In the genomic region with DNA sequence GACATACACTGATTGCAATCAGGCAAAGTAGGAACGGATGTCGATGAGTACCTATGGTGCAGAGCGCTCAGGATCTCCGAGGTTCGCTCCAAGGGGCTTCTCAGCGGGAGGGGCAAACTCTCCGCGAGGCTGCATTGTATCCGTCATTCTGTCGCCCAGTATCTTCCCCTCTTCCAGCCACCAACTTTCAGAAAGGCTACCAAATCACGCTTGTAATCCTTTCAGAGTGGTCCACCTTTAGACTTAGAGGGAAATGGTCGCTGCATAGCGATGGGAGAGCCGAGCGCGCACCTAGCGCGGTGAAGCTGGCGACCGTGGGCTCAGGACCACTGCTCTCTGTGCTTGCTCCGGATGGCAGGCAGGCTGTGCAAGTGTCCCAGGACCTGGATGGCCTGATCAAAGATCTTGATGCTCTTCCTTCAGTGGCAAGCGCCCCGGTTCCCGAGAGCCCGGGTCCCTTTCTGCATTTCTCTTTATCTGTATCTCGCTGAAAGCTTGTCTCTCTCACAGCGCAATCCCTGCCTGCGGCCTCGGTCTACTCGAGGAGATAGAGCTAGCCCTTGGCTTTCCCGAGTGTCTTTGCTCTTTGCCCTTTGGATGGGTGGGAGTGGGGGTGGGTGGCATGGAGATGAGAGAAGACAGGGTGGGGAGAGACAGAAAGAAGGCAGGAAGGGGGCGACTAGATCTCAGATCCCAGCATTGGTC, we compare ENCODE assay signal across 9 mouse cellular contexts. TPM values are rescaled to one million over a fixed set of nuclear protein-coding genes. Genes with fewer than 3 reads are reported as not detected.
A peak's percentile ranks its signal among the peaks of the same experiment; 100 is the strongest.
DNase-seq lines count a peak whose midpoint lies in the region; ATAC-seq and TF ChIP-seq lines count a peak whose summit lies in the region.
"Had no signal": no experiment of that assay in that cellular context is flagged by ENCODE, and none has a peak within 500 bp of the region (broad histone marks: within the 10 kb centered on the region; RNA-seq: fewer than 3 reads in every experiment).

No protein-coding gene starts in this region.

- no peak overlapping the region for H3K27ac ChIP-seq in embryonic facial prominence, embryonic 14.5 days (replicated peaks; ENCODE audit: low read depth, low read length)
- H3K27ac ChIP-seq in limb, embryonic 12.5 days, result no peak overlapping the region

- peak; percentile 42; the same call in 1 of the 2 replicates for ATAC-seq in embryonic facial prominence, embryonic 14.5 days (ENCODE audit: low read depth)
- 0 out of 2 replicates have a peak, but pooled peaks have one; percentile 24 for ATAC-seq in limb, embryonic 12.5 days (ENCODE audit: insufficient number of reproducible peaks, insufficient read depth, low FRiP score, low TSS enrichment, low read depth)

- H3K36me3 ChIP-seq in E14TG2a.4 (ENCODE audit: insufficient read depth, low read length), result no peaks in the 10 kb centered on the region
- no peaks in the 10 kb centered on the region for H3K36me3 ChIP-seq in embryonic facial prominence, embryonic 14.5 days (ENCODE audit: control insufficient read depth, insufficient read depth, low read length)
- H3K36me3 ChIP-seq in limb, embryonic 12.5 days, result no peaks in the 10 kb centered on the region

- peak overlapping the region; percentile 55 for H3K9ac ChIP-seq in embryonic facial prominence, embryonic 14.5 days (ENCODE audit: low read depth, low read length)
- H3K9ac ChIP-seq in limb, embryonic 12.5 days (replicated peaks), result peak overlapping the region; percentile 23; the same call in 1 of the 2 replicates

- DNase-seq in frontal cortex, postnatal 25 days (ENCODE audit: low spot score in 2 of 2), result peak; percentile 21 to 30
- no peak for DNase-seq in frontal cortex, postnatal 36 days (ENCODE audit: low spot score in 2 of 2)
- DNase-seq in embryonic facial prominence, embryonic 14.5 days (ENCODE audit: low spot score), result no peak
- DNase-seq in right cerebral cortex, postnatal 14 days, result peak; percentile 40
- no peak for DNase-seq in Muller cell, postnatal 12 days (ENCODE audit: inconsistent ontology term)
- no peak for DNase-seq in kidney, adult 11 months

- no peaks in the 10 kb centered on the region for H3K9me3 ChIP-seq in E14TG2a.4 (ENCODE audit: low read length)
- H3K9me3 ChIP-seq in embryonic facial prominence, embryonic 14.5 days (ENCODE audit: control insufficient read depth, low read length), result no peaks in the 10 kb centered on the region
- H3K9me3 ChIP-seq in limb, embryonic 12.5 days, result no peaks in the 10 kb centered on the region

- TF ChIP-seq CTCF in E14TG2a.4 (conservative IDR thresholded peaks at IDR 0.05; ENCODE audit: low read length), result no peak

- peak overlapping the region; percentile 57 for H3K4me3 ChIP-seq in E14TG2a.4 (replicated peaks; ENCODE audit: low read length)
- peak overlapping the region; percentile 53 for H3K4me3 ChIP-seq in embryonic facial prominence, embryonic 14.5 days (ENCODE audit: low read depth, low read length)
- peak overlapping the region; percentile 48 for H3K4me3 ChIP-seq in limb, embryonic 12.5 days (replicated peaks)
- H3K4me3 ChIP-seq: erythroblast, embryonic 14.5 days had no signal

- H3K4me2 ChIP-seq in embryonic facial prominence, embryonic 14.5 days (ENCODE audit: low read depth, low read length), result peak overlapping the region; percentile 91
- H3K4me2 ChIP-seq in limb, embryonic 12.5 days, result peak overlapping the region; percentile 91

- H3K27me3 ChIP-seq in E14TG2a.4 (ENCODE audit: insufficient read depth, low read length), result peaks cover 59% of the 10 kb centered on the region
- H3K27me3 ChIP-seq in embryonic facial prominence, embryonic 14.5 days (replicated peaks; ENCODE audit: control insufficient read depth, insufficient read depth, low read length), result peaks cover 48% of the 10 kb centered on the region
- peaks cover 59% of the 10 kb centered on the region for H3K27me3 ChIP-seq in limb, embryonic 12.5 days

- H3K4me1 ChIP-seq in E14TG2a.4 (replicated peaks; ENCODE audit: low read depth, low read length), result peaks cover 15% of the 10 kb centered on the region
- H3K4me1 ChIP-seq in embryonic facial prominence, embryonic 14.5 days (ENCODE audit: control insufficient read depth, insufficient read depth, low read length), result peaks cover 5% of the 10 kb centered on the region; the same call in 1 of the 2 replicates
- H3K4me1 ChIP-seq in limb, embryonic 12.5 days (replicated peaks), result peaks cover 11% of the 10 kb centered on the region

- WGBS in embryonic facial prominence, embryonic 14.5 days, result under 1% methylated on average over 31 of the region's 32 CpGs
- 1% methylated on average over 31 of the region's 32 CpGs for WGBS in limb, embryonic 12.5 days

RNA-seq across cellular contexts. Expression of gene Slitrk3, which starts 1.0 kb away (rescaled TPM):
- polyA plus RNA-seq in embryonic facial prominence, embryonic 14.5 days (2014; fragmentation: Nextera tagmentation; extraction: Ambion mirVana), result 1.7 and 1.8 TPM in 2 replicates
- polyA plus RNA-seq in limb, embryonic 12.5 days (2016; fragmentation: Nextera tagmentation; extraction: Ambion mirVana), result 0.17 and 0.41 TPM in 2 replicates
- polyA plus RNA-seq: erythroblast, embryonic 14.5 days had no signal

Comparison
In these comparisons a context has a peak if more than half of its experiments do, and no peak if none do; other contexts are left out.
1. DNase-seq: peak in frontal cortex, postnatal 25 days (2 of 2) and right cerebral cortex, postnatal 14 days (single experiment); none in frontal cortex, postnatal 36 days (0 of 2), embryonic facial prominence, embryonic 14.5 days (single experiment), Muller cell, postnatal 12 days (single experiment) and kidney, adult 11 months (single experiment).
2. Peak in every context shown above with its lines, with median percentiles within 50 percentile points of each other: H3K4me3 ChIP-seq.